Mouse (Mus musculus): ENCODE measurements around the gene Ctnna3. TPM values are rescaled to one million over a fixed set of nuclear protein-coding genes. Genes with fewer than 3 reads are reported as not detected.

Gene Ctnna3
- polyA plus RNA-seq, 1 experiment = 1.2 TPM

GRCm38 (mm10) chr10:64641093-64641492 is 1211.2 kb downstream of the Ctnna3 start:
- Histone ChIP-seq H3K4me1 (ENCODE audit: control insufficient read depth, insufficient read depth, low read length) (no peaks in the 10 kb centered on the region), H3K27ac (ENCODE audit: control insufficient read depth, insufficient read depth, low read depth, low read length, poor library complexity) (no peak overlapping the region), H3K4me3 (replicated peaks; ENCODE audit: control insufficient read depth, low read depth, low read length) (no peak overlapping the region)
- TF ChIP-seq POLR2A (IDR thresholded peaks at IDR 0.05; ENCODE audit: borderline replicate concordance, control insufficient read depth, low read depth, low read length) (no peak), CTCF (IDR thresholded peaks at IDR 0.05; ENCODE audit: control insufficient read depth, insufficient read depth, low read length) (no peak)
- WGBS = 76% methylated on average over 4 of the region's 4 CpGs

- Histone ChIP-seq H3K27ac (ENCODE audit: control insufficient read depth, insufficient read depth, low read depth, low read length, poor library complexity) (no peak overlapping the region), H3K4me1 (ENCODE audit: control insufficient read depth, insufficient read depth, low read length) (no peaks in the 10 kb centered on the region), H3K4me3 (replicated peaks; ENCODE audit: control insufficient read depth, low read depth, low read length) (no peak overlapping the region)
- TF ChIP-seq POLR2A (IDR thresholded peaks at IDR 0.05; ENCODE audit: borderline replicate concordance, control insufficient read depth, low read depth, low read length) (no peak), CTCF (IDR thresholded peaks at IDR 0.05; ENCODE audit: control insufficient read depth, insufficient read depth, low read length) (no peak)
- 57% methylated on average over 8 of the region's 8 CpGs for WGBS
Measured at GRCm38 (mm10) chr10:64641576-64641975, 1211.7 kb downstream of the Ctnna3 start.

DNA sequence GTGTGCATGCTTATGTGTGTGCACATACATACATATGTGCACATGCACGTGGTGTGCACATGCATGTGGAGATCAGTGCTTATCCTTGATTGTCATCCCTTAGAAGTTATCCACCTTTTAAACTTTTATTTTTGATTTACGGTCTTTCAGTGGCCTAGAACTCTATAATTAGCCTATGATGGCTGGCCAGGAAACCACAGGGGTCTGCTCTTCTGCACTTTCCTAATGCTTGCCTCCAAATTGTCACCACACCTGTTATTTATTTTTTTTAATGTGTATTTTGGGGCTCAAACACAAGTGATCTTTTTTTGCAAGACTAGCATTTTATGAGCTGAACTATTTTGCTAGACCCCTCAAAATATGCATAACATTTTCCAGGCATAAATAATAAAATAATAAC is 1214.1 kb downstream of the Ctnna3 start:
- Histone ChIP-seq H3K4me3 (replicated peaks; ENCODE audit: control insufficient read depth, low read depth, low read length) (no peak overlapping the region), H3K4me1 (ENCODE audit: control insufficient read depth, insufficient read depth, low read length) (no peaks in the 10 kb centered on the region), H3K27ac (ENCODE audit: control insufficient read depth, insufficient read depth, low read depth, low read length, poor library complexity) (no peak overlapping the region)
- WGBS = 53% methylated on average over 2 of the region's 2 CpGs
- TF ChIP-seq CTCF (IDR thresholded peaks at IDR 0.05; ENCODE audit: control insufficient read depth, insufficient read depth, low read length) = no peak
- no peak for TF ChIP-seq POLR2A (IDR thresholded peaks at IDR 0.05; ENCODE audit: borderline replicate concordance, control insufficient read depth, low read depth, low read length)

GRCm38 (mm10) chr10:64661190-64661589 is 1231.3 kb downstream of the Ctnna3 start:
- no peak overlapping the region for H3K4me3 ChIP-seq (replicated peaks; ENCODE audit: control insufficient read depth, low read depth, low read length)
- no peaks in the 10 kb centered on the region for H3K4me1 ChIP-seq (ENCODE audit: control insufficient read depth, insufficient read depth, low read length)
- TF ChIP-seq POLR2A (IDR thresholded peaks at IDR 0.05; ENCODE audit: borderline replicate concordance, control insufficient read depth, low read depth, low read length) (no peak), CTCF (IDR thresholded peaks at IDR 0.05; ENCODE audit: control insufficient read depth, insufficient read depth, low read length) (no peak)
- WGBS = 65% methylated on average over 4 of the region's 4 CpGs
- no peak overlapping the region for H3K27ac ChIP-seq (ENCODE audit: control insufficient read depth, insufficient read depth, low read depth, low read length, poor library complexity)

- Histone ChIP-seq H3K4me3 (replicated peaks; ENCODE audit: control insufficient read depth, low read depth, low read length) (no peak overlapping the region), H3K27ac (ENCODE audit: control insufficient read depth, insufficient read depth, low read depth, low read length, poor library complexity) (no peak overlapping the region), H3K4me1 (ENCODE audit: control insufficient read depth, insufficient read depth, low read length) (no peaks in the 10 kb centered on the region)
- WGBS = 57% methylated on average over 2 of the region's 2 CpGs
- no peak for TF ChIP-seq CTCF (IDR thresholded peaks at IDR 0.05; ENCODE audit: control insufficient read depth, insufficient read depth, low read length)
Measured at GRCm38 (mm10) chr10:64671469-64671868, 1241.6 kb downstream of the Ctnna3 start.

- WGBS = 81% methylated on average over 3 of the region's 3 CpGs
- Histone ChIP-seq H3K27ac (ENCODE audit: control insufficient read depth, insufficient read depth, low read depth, low read length, poor library complexity) (no peak overlapping the region), H3K4me1 (ENCODE audit: control insufficient read depth, insufficient read depth, low read length) (no peaks in the 10 kb centered on the region), H3K4me3 (replicated peaks; ENCODE audit: control insufficient read depth, low read depth, low read length) (no peak overlapping the region)
- TF ChIP-seq POLR2A (IDR thresholded peaks at IDR 0.05; ENCODE audit: borderline replicate concordance, control insufficient read depth, low read depth, low read length) (no peak), CTCF (IDR thresholded peaks at IDR 0.05; ENCODE audit: control insufficient read depth, insufficient read depth, low read length) (no peak)
Measured at GRCm38 (mm10) chr10:64675796-64676195, 1245.9 kb downstream of the Ctnna3 start.

DNA sequence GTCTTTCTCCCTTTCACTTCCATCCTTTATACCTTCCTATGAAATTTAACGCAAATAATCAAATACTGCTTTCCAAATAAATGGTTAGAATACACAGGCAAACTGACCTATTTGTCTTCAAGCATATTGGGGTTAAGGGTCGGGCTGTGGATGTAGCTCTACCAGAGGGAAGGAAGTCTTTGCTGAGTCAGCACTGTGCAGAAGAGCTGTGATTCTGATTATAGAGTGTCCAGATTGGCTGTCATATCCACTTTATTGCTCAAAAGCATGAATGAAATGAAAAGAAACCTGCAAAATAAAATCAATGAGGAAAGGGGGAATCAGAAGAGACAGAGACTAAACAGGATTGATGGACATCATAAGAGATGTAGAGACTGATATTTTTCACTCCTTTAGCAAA is 1280.1 kb downstream of the Ctnna3 start:
- WGBS = 66% methylated on average over 2 of the region's 2 CpGs
- Histone ChIP-seq H3K4me3 (replicated peaks; ENCODE audit: control insufficient read depth, low read depth, low read length) (no peak overlapping the region), H3K27ac (ENCODE audit: control insufficient read depth, insufficient read depth, low read depth, low read length, poor library complexity) (no peak overlapping the region), H3K4me1 (ENCODE audit: control insufficient read depth, insufficient read depth, low read length) (no peaks in the 10 kb centered on the region)
- no peak for TF ChIP-seq CTCF (IDR thresholded peaks at IDR 0.05; ENCODE audit: control insufficient read depth, insufficient read depth, low read length)
- no peak for TF ChIP-seq POLR2A (IDR thresholded peaks at IDR 0.05; ENCODE audit: borderline replicate concordance, control insufficient read depth, low read depth, low read length)

DNA sequence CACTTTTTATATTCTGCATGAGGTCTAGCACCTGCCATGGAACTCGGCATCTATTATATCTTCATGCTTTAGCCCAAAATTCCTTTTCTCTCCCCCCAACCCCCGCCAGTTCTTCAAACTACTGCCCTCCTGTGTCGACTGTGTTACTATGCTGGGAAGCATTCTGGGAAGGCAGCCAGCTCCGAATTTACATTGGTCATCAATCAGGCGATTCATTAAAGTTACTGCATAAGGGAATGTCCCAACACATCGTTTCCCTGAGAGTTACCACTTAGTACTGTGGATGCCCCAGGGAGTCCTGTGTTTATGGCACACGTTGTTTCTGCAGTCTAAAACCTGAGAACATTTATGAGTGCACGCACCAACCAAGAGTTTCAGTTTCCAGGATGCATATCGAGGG is 1288.1 kb downstream of the Ctnna3 start:
- Histone ChIP-seq H3K4me3 (replicated peaks; ENCODE audit: control insufficient read depth, low read depth, low read length) (no peak overlapping the region), H3K27ac (ENCODE audit: control insufficient read depth, insufficient read depth, low read depth, low read length, poor library complexity) (no peak overlapping the region), H3K4me1 (ENCODE audit: control insufficient read depth, insufficient read depth, low read length) (no peaks in the 10 kb centered on the region)
- no peak for TF ChIP-seq CTCF (IDR thresholded peaks at IDR 0.05; ENCODE audit: control insufficient read depth, insufficient read depth, low read length)
- WGBS = 70% methylated on average over 9 of the region's 9 CpGs

DNA sequence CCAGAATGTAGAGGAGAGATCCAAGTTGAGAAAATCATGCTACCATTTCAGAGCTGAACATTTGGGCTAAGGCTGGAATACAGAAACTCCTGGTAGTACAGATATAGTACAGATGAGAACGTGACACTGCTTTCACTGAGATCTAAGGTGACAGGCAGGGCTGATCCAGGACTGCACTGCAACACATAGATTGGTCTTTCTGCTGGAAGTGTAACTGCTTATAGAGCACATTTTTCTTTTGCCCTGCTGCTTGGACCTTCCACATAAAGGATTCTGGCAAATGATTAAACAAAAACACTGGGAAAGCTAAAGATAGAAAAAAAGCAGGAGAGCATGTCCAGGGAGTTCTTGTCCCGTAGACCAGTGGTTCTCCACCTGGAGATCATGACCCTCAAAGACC is 1305.8 kb downstream of the Ctnna3 start:
- Histone ChIP-seq H3K4me1 (ENCODE audit: control insufficient read depth, insufficient read depth, low read length) (no peaks in the 10 kb centered on the region), H3K4me3 (replicated peaks; ENCODE audit: control insufficient read depth, low read depth, low read length) (no peak overlapping the region), H3K27ac (ENCODE audit: control insufficient read depth, insufficient read depth, low read depth, low read length, poor library complexity) (no peak overlapping the region)
- WGBS = 66% methylated on average over 2 of the region's 2 CpGs
- TF ChIP-seq POLR2A (IDR thresholded peaks at IDR 0.05; ENCODE audit: borderline replicate concordance, control insufficient read depth, low read depth, low read length) = no peak
- no peak for TF ChIP-seq CTCF (IDR thresholded peaks at IDR 0.05; ENCODE audit: control insufficient read depth, insufficient read depth, low read length)

All from bone marrow, adult 2 months (tissue).